Mouse (Mus musculus): Measurements from ENCODE around the gene Fem1a. TPM values are rescaled to one million over a fixed set of nuclear protein-coding genes. Genes with fewer than 3 reads are reported as not detected.

Fem1a gene
- polyA plus RNA-seq, 1 experiment: 10.8 TPM

DNA sequence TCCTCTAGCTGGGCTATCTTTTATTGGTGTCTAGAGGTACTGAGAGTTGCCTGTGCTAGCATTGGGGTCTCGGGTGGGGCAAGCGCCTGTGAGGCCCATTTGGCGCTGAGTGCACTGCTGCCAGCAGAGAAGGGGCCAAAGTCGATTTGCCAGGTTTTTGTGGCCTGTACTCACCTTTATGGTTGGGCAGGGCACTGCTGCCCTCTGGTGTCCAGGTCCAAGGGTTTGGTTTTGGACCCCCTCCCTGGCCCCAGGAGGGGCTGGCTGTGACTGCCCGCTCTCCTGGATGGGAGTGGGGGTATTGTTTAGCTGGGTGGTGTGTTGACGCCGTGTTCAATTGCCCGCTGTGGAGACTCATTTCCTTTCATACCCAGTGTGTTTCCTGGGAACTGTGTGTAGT, 49.2 kb downstream of the Fem1a start:
- TF ChIP-seq POLR2A (IDR thresholded peaks at IDR 0.05; ENCODE audit: borderline replicate concordance, control insufficient read depth, low read depth, low read length) (no peak), CTCF (IDR thresholded peaks at IDR 0.05; ENCODE audit: control insufficient read depth, insufficient read depth, low read length) (peak; percentile 35)
- Histone ChIP-seq H3K4me3 (replicated peaks; ENCODE audit: control insufficient read depth, low read depth, low read length) (no peak overlapping the region), H3K4me1 (ENCODE audit: control insufficient read depth, insufficient read depth, low read length) (no peaks in the 10 kb centered on the region; the same call in 1 of the 2 replicates), H3K27ac (ENCODE audit: control insufficient read depth, insufficient read depth, low read depth, low read length, poor library complexity) (no peak overlapping the region)
- WGBS: 74% methylated on average over 8 of the region's 8 CpGs

DNA sequence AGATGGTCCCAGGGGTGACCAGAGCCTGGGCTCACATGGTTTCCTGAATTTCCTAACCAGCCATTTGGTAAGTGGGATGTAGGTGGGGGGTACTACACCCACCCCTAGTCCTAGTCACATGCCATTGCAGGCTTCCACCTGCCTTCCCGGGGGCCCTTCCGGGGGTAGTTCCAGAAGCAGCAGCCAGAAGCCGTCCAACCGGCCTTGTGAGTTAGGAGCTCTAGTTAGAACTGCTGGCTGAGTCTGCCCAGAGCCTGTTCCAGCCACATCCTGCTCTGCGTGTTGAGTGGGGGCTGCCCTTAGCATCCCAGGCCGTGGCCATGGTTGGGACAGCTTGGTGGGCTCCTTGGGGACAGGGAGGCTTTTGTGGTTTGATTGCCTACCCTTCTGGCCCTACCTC, 51.5 kb downstream of the Fem1a start:
- 82% methylated on average over 6 of the region's 6 CpGs for WGBS
- TF ChIP-seq POLR2A (IDR thresholded peaks at IDR 0.05; ENCODE audit: borderline replicate concordance, control insufficient read depth, low read depth, low read length): no peak
- TF ChIP-seq CTCF (IDR thresholded peaks at IDR 0.05; ENCODE audit: control insufficient read depth, insufficient read depth, low read length): no peak
- Histone ChIP-seq H3K27ac (ENCODE audit: control insufficient read depth, insufficient read depth, low read depth, low read length, poor library complexity) (peak overlapping the region; percentile 19; the same call in 1 of the 2 replicates), H3K4me3 (replicated peaks; ENCODE audit: control insufficient read depth, low read depth, low read length) (no peak overlapping the region), H3K4me1 (ENCODE audit: control insufficient read depth, insufficient read depth, low read length) (no peaks in the 10 kb centered on the region; the same call in 1 of the 2 replicates)

DNA sequence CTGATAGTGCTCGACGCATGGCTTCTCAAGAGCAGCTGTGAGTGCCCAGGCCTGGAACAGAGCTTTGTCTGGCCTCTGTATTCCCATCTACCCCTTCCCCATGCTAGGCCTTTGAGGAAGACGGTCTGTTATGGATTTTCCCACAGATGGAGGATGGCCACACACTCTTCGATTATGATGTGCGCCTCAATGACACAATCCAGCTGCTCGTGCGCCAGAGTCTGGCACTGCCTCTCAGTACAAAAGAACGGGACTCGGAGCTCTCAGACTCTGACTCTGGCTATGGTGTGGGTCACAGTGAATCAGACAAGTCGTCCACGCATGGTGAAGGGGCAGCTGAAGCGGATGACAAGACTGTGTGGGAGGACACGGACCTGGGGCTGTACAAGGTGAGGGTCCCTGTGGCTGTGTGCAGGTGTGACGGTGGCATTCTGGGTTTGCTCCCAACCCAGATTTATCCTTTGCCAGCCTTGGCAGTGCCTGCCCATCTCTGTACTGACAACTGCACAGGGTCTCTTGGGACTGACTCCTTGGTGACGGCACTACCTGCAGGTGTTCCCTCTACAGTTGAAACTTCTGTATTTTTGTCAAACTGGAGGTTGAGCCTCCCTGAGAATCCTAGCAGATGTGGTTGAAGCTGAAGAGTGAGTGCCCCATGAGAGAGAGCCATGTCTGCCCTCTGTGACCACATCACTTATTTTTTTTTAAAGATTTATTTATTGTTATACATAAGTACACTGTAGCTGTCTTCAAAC, 52.8 kb downstream of the Fem1a start:
- Histone ChIP-seq H3K4me3 (replicated peaks; ENCODE audit: control insufficient read depth, low read depth, low read length) (no peak overlapping the region), H3K4me1 (ENCODE audit: control insufficient read depth, insufficient read depth, low read length) (no peaks in the 10 kb centered on the region; the same call in 1 of the 2 replicates), H3K27ac (ENCODE audit: control insufficient read depth, insufficient read depth, low read depth, low read length, poor library complexity) (peak overlapping the region; percentile 77)
- 81% methylated on average over 15 of the region's 15 CpGs for WGBS
- TF ChIP-seq POLR2A (IDR thresholded peaks at IDR 0.05; ENCODE audit: borderline replicate concordance, control insufficient read depth, low read depth, low read length) (no peak), CTCF (IDR thresholded peaks at IDR 0.05; ENCODE audit: control insufficient read depth, insufficient read depth, low read length) (no peak)

Other genes starting within 250 kb of the Fem1a start
- gene Sh3gl1, start 220.2 kb upstream of the Fem1a start, polyA plus RNA-seq (2011; ENCODE audit: insufficient read depth, insufficient read length, low replicate concordance, missing spikeins): 39.9 and 55.5 TPM in 2 replicates
- 55.8 and 73.6 TPM in 2 replicates for gene Chaf1a, start 216.4 kb upstream of the Fem1a start, polyA plus RNA-seq (2011; ENCODE audit: insufficient read depth, insufficient read length, low replicate concordance, missing spikeins)
- 17.7 and 41.7 TPM in 2 replicates for gene Ubxn6, start 181.8 kb upstream of the Fem1a start, polyA plus RNA-seq (2011; ENCODE audit: insufficient read depth, insufficient read length, low replicate concordance, missing spikeins)
- gene Hdgfl2, start 177.2 kb upstream of the Fem1a start, polyA plus RNA-seq (2011; ENCODE audit: insufficient read depth, insufficient read length, low replicate concordance, missing spikeins): 62.0 and 145 TPM in 2 replicates
- gene Plin4, start 147.0 kb upstream of the Fem1a start, polyA plus RNA-seq (2011; ENCODE audit: insufficient read depth, insufficient read length, low replicate concordance, missing spikeins): 0.52 and 3.4 TPM in 2 replicates
- not detected in 2 replicates for gene Plin5, start 139.2 kb upstream of the Fem1a start, polyA plus RNA-seq (2011; ENCODE audit: insufficient read depth, insufficient read length, low replicate concordance, missing spikeins)
- gene Lrg1, start 134.8 kb upstream of the Fem1a start, polyA plus RNA-seq (2011; ENCODE audit: insufficient read depth, insufficient read length, low replicate concordance, missing spikeins): 22.7 and 50.0 TPM in 2 replicates
- 3.2 and 3.9 TPM in 2 replicates for gene Sema6b, start 116.5 kb upstream of the Fem1a start, polyA plus RNA-seq (2011; ENCODE audit: insufficient read depth, insufficient read length, low replicate concordance, missing spikeins)
- 0.63 and 1.7 TPM in 2 replicates for gene Tnfaip8l1, start 94.3 kb upstream of the Fem1a start, polyA plus RNA-seq (2011; ENCODE audit: insufficient read depth, insufficient read length, low replicate concordance, missing spikeins)
- 12.5 and 25.9 TPM in 2 replicates for gene Mydgf, start 72.9 kb upstream of the Fem1a start, polyA plus RNA-seq (2011; ENCODE audit: insufficient read depth, insufficient read length, low replicate concordance, missing spikeins)
- gene Dpp9, start 37.9 kb upstream of the Fem1a start, polyA plus RNA-seq (2011; ENCODE audit: insufficient read depth, insufficient read length, low replicate concordance, missing spikeins): 8.4 and 8.9 TPM in 2 replicates
- gene Ticam1, start 20.0 kb downstream of the Fem1a start, polyA plus RNA-seq (2011; ENCODE audit: insufficient read depth, insufficient read length, low replicate concordance, missing spikeins): 2.4 and 5.9 TPM in 2 replicates
- 10.9 and 29.6 TPM in 2 replicates for gene Plin3, start 36.1 kb downstream of the Fem1a start, polyA plus RNA-seq (2011; ENCODE audit: insufficient read depth, insufficient read length, low replicate concordance, missing spikeins)
- not detected in 2 replicates for gene Arrdc5, start 43.5 kb downstream of the Fem1a start, polyA plus RNA-seq (2011; ENCODE audit: insufficient read depth, insufficient read length, low replicate concordance, missing spikeins)
- gene Uhrf1, start 46.5 kb downstream of the Fem1a start, polyA plus RNA-seq (2011; ENCODE audit: insufficient read depth, insufficient read length, low replicate concordance, missing spikeins): 77.5 and 109 TPM in 2 replicates
- 15.7 and 74.9 TPM in 2 replicates for gene Kdm4b, start 69.3 kb downstream of the Fem1a start, polyA plus RNA-seq (2011; ENCODE audit: insufficient read depth, insufficient read length, low replicate concordance, missing spikeins)
- gene Ptprs, start 219.7 kb downstream of the Fem1a start, polyA plus RNA-seq (2011; ENCODE audit: insufficient read depth, insufficient read length, low replicate concordance, missing spikeins): 23.2 and 54.0 TPM in 2 replicates